Mouse (Mus musculus): Measurements from ENCODE around the gene Atp4a.

Gene Atp4a

DNA sequence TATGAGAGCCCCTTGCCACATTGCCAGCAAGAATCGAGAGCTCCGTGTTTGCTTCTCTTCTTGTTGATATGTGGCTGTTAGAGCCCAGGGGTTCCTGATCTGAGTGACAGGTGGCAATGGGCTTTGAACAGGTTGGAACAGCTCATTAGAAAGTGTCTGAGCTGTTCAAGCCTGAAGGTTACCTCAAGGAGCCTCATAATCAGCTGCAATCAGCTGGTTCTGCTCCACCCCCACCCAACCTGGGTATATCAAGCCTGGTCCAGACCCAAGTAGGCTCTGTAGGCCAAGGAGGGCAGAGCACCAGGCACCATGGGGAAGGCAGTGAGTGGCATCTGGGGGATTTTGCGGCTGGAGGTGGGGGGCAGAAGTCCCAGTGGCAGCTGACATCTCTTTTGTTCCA is at the start of gene Atp4a:
Gene Atp4a (plus strand): TSS at position 268 of the 400 bp plus-strand sequence.
- peak; percentile 23 to 55 for DNase-seq

DNA sequence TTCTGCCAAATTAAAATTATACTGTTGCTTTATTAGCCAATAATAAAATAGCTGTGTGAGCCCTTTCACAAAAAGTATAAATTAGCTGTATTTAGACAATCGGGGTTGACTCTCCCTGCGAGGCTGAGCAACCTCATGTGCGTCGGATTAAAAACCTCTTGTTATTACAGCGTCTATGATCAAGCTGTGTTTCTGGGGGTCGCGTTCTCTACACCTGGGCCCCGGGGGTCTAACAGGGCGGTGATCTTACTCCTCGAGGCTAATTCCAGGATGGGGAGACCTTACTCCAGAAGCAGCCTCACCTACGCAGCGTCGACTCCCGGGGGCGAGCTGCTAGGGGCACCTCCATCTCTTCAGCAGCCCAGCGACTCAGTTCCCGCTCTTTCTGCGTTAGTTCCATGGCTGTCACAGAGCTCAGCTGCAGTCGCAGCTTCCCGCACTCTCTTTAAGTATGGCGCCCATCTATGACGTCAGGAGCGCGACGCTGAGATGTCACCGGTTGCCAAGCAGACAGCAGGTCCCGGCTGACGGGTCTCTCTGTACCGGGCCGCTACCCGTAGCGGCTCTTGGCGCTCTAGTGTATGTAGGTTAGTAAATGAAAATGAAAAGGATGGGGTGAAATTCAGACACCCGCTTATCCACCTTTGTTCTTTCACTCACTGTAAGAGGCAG is 47.3 kb upstream of the Atp4a start, which contains the start of gene Haus5:
Gene Haus5 (minus strand): TSS at position 466 of the 672 bp plus-strand sequence.
- peak; percentile 94 for DNase-seq

DNA sequence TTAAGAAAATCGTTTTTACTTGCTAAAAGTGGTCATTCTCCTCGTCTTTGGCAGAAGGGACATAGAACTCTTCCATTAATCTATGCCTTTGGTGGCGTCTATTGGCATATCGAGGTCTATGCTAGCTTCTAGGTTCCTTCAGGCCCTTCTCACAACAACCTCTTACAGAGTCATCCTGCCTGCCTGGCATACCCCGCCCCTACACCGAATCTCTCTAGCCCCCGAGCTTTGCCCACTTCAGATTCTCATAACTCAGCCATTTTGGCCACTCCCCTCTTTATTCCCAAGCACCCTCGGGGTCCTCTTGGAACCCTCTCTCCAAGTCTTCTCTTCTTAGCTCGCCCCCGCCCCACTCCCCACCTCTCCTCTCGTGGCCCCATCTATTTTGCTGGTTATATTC is 46.7 kb upstream of the Atp4a start:
- peak in 1 of 2 experiments; percentile 32 for DNase-seq

DNA sequence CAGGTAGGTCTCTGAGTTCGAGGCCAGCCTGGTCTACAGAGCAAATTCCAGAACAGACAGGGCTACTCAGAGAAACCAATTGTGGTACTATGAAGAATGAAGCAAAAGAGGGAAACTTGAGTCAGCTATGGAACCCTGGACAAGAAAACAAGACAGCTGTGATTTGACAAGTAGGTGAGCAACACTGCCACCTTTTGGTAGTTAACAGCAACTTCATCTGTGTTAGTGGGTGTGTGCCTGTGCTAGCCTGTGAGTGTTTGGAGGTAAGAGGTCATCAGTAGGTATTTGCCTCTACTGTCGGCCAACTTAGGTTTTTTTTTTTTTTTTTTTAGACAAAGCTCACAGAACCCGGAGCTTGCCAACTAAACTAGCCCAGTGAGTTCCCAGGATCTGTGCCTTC is 42.8 kb upstream of the Atp4a start:
- peak in 1 of 2 experiments; percentile 16 for DNase-seq

DNA sequence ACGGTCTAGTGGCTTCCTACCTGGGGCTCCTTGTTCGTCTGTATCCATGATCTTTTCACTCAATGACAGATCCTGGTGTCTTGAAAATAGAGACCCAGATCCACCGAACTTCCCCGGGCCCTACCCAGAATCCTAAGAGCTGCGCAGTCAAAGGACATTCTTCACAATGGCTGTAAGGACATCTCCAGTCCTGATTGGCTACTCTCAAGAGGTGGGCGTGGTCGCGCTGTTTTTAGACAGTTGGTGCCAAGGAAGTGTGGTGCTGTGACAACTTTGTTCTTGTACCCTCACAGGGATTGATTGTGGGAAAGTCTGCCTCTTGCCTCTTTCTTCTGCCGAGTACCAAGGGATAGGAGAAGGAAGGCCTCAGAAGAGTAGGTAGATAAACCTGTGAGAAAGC is 40.5 kb upstream of the Atp4a start, which contains the start of gene Pmis2:
Gene Pmis2 (minus strand): TSS at position 126 of the 400 bp plus-strand sequence.
- no peak for DNase-seq

DNA sequence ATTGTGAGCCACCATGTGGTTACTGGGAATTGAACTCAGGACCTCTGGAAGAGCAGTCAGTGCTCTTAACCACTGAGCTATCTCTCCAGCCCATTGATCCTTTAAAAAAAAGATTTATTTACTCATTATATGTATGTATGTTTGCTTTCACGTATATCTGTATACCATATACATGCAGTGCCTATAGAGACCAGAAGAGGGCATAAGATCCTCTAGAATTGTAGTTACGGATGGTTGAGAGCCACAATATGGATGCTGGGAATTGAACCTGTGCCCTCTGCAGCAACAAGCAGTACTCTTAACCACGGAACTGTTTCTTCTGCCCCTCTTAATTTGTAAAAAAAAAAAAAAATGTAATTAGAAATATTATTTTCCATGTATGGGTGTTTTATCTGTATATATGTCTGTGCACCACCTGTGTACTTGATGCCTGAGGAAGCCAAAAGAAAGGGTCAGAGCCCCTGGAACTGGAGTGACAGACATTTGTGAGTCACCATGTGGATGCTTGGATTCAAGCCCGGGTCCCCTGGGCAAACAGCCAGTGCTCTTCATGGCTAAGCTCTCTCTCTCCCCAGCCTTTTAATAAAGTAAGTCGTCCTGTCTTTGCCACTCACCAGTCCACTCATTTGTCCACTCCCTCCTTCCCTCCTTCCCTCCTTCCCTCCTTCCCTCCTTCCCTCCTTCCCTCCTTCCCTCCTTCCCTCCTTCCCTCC is 33.6 kb upstream of the Atp4a start:
- peak in 1 of 2 experiments; percentile 19 for DNase-seq

DNA sequence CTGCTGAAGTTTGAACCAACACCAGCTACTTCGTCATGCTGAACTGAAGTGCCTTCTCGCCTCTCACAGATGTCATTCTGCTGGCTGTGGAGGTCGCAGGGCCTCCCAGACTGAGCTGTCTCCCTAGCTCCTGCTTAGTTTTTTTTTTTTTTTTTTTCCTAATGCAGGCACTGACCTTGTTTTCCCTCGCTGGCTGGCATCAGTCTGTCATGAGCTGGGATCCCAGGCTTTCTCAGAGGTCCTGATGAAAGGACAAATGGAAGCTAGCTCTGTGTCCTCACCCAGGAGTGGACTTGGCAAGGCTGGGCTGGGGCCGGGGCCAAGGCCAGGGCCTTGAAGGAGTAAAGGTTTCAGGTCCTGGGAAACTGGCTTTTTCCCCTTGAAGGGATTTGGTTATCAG is 30.1 kb upstream of the Atp4a start:
- DNase-seq, result no peak

DNA sequence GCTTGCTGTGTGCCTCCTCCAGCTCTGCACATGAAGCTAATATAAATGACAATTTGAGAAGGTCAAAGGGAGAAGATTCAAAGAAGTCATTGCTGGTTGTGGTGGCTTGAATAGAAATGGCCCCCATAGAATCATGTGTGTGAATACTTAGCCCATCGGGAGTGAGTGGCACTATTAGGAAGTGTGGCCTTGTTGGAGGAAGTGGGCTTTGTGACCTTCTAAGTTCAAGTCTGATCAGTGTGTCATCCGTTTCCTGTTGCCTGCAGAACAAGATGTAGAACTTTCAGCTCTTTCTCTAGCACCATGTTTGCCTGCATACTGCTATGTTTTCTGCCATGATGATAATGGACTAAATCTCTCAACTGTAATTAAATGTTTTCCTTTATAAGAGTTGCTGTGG is 28.6 kb upstream of the Atp4a start:
- DNase-seq, result no peak

DNA sequence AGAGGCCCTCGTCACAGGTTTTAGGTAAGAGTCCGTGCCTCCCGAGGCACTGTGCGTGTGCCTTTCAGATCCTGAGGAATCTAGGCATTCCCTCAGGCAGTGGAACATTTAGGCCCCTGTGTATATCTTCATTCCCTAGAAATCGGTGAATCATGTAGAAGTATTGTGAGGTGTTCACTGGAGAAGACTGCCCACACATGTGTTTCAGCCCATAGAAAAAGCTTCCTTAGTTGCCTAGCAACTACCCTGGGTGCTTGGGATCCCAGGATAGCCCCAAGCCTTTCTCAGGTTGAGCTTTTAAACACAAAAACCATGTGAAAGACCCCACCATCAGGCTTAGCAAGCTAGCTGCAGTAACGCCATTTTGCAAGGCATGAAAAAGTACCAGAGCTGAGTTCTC is 23.7 kb upstream of the Atp4a start:
- no peak for DNase-seq

DNA sequence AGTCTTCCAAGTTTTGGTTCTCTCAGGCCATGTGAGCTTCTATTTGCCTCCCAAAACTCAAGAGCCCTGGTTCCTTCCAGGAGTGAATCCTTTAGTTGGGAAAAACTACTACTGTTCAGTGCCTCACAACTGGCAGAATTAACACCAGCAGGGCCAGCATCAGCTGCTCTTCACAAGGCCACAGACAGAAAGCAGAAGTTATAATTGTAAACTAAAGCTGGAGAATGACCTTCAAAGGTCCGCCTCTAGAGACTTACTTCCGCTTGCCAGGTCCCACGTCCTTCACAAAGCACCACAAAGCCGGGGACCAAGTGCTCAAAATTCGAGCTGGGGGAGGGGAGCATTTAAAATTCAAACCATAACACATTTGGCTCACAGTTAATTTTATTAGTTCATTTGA is 13.9 kb upstream of the Atp4a start:
- no peak for DNase-seq

DNA sequence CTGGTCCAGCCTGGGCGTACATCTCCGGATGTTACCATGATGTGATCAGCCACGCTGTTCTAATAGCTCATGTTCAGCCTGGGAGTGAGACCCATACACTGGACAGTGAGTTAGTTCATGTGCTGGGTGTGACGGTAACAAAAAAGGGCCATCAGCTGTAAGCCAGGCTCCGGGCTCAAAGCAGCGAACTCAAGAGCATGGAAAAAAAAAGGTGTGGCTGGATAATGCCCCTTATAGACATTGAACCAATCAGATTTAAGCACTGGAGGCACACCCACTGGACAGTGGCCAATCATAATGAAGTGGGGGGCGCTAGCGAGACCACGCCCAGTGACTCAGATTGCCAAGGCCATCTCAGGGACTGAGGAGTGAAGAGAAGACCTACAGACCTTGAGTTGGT is 13.4 kb upstream of the Atp4a start, which contains the start of gene 2200002J24Rik:
Gene 2200002J24Rik (plus strand): TSS at position 338 of the 400 bp plus-strand sequence.
- DNase-seq, result no peak

DNA sequence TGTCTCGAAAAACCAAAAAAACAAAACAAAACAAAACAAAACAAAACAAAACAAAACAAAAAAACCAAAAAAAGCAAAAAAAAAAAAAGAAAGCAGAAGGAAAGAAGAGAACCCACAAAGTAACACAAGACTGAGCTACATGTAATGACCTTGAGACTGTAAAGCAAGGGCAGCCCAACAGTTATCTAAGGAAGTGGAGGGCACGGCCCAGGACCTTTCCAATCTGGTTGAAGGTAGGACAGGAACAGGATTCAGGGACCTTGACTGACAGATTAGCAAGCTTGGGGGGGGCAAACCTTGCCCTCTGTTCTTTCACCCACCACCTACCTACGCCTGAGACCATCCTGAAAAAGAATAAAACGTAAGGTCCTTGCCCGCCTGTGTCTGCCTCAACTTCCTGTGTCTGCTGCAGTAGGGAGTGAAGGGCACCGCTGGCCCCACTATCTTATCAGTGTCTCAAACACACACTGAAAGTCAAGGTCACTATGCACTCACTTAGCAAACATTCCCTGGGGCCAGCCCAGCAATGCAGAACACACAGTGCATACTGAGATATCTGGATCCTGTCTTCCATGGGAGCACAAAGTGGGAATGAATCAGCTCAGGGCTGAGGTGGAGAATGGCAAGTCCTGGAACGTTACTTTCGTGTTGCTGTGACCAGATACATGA is 5.7 kb upstream of the Atp4a start:
- DNase-seq, result no peak

DNA sequence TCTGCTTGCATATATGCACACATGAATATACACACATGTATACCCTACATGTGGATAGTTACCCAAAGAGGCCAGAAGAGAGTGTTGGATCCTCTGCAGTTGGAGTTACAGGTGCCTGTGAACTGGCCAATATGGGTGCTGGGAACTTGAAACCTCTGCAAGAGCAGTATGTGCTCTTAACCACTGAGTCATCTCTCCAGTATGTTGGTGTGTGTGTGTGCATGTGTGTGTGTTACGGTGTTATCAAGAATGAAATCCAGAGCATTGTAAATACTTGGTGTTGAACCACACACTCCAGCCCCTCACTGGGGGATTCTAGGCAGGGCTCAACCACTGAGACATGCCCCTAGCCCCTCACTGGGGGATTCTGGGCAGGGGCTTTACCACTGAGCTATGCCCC is 4.6 kb upstream of the Atp4a start:
- no peak for DNase-seq

DNA sequence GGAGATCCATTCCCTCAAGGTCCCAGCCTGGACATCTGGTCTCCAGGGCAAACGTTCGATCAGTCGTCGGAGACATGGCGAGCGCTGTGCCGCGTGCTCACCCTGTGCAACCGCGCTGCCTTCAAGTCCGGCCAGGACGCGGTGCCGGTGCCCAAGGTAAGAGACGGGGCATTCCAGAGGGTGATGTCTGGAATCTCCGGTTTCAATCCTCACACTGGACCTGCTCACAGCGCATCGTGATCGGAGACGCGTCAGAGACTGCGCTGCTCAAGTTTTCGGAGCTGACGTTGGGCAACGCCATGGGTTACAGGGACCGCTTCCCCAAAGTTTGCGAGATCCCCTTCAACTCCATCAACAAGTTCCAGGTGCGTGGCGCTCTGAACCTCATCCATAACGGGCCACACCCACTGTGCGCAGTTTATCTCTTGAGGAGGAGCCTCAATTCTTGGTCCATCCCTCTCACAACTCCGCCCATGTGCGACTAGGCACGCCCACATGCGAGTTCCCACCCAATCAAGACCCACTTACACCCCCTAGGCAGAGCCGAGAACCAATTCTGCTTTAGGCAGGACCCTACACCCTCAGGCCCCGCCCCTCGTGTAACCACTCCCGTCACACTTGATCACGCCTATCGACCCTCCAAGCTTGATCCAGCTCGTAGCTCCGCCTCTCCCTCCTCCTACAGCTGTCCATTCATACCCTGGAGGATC is 5.2 kb downstream of the Atp4a start:
- peak; percentile 38 to 68 for DNase-seq

DNA sequence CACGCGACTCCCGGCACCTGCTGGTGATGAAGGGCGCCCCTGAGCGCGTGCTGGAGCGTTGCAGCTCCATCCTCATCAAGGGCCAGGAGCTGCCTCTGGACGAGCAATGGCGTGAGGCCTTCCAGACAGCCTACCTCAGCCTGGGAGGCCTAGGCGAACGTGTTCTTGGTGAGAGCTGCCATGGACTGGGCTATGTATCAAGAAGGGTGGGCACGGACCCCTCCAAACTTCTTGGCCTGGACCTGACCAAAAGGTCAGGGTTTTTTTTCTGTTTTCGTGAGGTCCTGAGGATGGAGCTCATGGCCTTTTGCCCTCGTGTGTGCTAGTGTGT is 5.7 kb downstream of the Atp4a start:
- no peak for DNase-seq

DNA sequence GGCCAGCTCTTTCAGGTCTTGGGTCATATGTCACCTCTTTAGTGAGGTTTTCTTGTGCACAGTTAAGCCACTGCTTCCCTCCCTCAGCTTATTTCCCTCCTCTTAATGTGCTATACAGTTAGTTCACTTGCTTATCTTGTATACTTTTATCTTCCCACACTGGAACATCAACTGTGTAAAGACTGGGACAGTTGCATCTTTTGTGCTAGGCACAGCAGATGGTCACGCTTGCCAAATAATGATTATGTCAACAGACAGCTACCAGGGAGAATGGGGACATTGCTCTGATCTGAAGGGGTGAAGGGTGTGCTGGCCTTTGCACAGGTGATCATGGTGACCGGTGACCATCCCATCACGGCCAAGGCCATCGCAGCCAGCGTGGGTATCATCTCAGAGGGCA is 7.7 kb downstream of the Atp4a start:
- no peak for DNase-seq

DNA sequence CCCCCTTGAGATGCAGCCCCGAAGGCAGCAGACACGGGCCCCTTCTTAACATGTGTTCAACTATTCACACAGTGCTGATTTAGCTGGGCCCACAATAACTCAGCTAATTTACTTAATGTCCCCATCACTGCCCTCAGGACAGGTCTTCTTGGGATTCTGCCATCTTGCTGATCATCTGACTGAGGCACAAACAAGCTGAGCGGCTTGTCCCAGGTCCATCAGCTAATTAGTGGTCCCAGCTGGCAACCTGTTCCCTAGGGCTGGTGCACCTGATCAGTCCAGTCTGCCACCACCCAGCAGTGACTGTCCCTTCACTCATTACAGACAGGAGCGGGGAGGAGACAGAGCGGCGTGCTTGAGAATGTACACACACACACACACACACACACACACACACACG is 9.3 kb downstream of the Atp4a start:
- no peak for DNase-seq

DNA sequence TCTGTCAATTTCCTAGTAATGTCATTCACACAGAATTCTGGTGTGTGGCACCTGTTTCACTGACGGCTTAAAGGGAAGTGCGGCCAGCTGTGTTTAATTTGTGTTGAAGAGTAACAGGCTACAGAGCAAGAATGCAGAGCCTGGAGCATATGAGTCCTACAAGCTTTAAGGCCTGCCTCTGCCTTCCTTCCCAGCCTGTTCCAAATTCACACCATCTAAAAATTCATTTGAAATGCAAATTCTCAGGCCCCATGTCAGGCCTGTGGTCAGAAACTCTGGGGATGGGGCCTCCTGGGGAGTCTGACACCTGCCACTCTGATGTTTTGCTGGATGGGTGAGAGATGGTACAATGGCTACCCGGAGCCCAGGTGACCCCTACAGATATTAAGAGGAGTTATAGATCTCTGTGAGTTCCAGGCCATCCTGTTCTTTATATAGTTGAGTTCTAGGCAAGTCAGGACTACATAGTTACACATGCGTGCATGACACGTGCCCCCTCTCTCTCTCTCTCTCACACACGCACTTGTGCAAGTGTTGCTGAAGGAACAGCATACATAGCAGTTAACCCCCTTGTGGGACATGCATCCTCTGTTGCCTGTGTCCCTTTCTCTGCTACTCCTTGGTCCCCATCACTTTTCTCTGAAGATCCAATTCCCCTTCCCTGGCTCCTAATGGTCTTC is 11.4 kb downstream of the Atp4a start:
- no peak for DNase-seq

DNA sequence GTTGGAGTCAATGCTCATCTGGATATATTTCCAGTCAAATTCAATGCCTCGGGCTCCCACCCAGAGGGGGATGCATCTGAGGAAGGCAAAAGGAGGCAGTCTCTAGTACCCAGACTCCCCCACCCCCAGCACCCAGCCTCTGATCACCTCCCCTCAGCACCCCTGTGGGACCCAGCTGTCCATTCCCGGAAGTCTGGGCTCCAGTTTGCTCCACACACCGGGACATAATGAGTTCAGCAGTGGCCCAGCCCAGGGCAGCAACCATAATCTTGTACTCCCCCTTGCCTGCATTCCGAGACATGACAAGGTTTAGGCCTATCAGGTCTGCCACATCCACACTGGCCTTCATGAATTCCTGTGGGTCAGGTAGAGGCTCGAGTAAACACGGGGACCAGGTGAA is 16.2 kb downstream of the Atp4a start:
- DNase-seq, result no peak

DNA sequence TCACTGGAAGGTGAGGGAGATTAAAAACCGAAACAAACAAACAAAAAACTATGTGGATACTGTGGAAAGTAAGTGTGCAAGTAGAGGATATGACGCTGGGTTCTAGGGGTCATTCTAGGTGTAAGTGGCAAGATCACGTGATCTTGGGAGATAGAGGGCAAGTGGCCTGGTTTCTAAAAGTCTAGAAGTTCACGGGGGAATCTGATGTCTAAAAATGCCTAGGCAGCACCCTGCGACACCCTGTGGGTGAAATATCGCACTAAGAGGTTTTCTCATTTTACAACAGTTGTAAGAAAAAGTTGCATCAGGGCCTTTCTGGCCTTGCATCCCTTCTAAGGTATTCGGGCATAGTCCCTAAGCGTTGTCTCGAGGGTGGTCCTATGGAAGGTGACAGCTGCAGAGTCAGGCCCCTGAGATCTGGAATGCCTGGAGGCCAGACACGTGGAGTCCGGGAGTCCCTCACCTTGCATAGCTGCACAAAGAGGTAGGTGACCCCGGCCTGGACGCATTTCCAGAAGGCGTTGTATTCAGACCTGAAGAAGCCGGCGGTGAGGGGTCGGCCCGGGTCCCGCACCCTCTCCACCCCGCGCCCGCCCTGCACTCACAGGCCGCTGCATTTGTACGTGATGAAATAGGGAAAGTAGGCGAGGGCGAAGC is 16.9 kb downstream of the Atp4a start:
- no peak for DNase-seq

DNA sequence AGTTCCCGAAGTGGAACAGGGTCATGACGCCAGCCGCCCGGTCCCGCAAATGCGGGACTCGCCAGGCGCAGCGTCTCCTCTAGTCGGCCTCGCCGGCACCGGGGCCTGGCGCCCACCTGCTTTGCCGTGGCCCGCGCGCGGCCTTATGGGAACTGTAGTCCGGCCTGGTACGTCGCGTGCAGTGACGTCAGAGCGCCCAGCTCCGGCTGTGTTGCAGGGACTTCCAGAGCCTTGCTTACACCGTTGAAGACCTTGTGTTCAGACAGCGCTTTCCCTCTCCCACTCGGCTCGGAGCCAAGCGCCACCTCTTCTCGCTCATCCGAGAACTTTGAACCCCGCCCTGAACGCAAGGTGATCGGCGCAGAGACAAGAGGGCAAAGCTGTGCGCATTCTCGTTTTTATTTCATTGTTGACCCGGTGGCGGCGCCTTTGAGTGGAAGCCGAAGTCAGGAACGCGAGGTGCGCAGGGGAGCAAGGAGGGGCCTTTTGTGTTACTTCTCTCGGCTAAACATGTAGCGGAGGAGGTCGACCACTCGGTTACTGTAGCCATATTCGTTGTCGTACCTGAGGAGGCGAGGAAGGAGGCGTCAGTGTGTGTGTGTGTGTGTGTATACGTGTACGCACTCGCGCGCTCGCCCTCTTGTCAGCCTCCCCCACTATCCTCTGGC is 17.5 kb downstream of the Atp4a start, which contains the start of gene Tmem147:
Gene Tmem147 (minus strand): TSS at position 145 of the 668 bp plus-strand sequence.
- DNase-seq, result peak; percentile 98 to 99
